Mouse (Mus musculus): ENCODE data around the gene Ankzf1. TPM values are rescaled to one million over a fixed set of nuclear protein-coding genes. Genes with fewer than 3 reads are reported as not detected.
A peak's percentile ranks its signal among the peaks of the same experiment; 100 is the strongest.

Ankzf1 gene
- polyA plus RNA-seq, 1 experiment from 2014 or later, result 16.8 TPM

GRCm38 (mm10) chr1:75210136-75211087 is 18.5 kb downstream of the Ankzf1 start, which contains the start of the genes Glb1l and Stk16:
TSS of gene Glb1l (minus strand) at chr1:75210813.
TSS of gene Stk16 (plus strand) at chr1:75210838.
- Histone ChIP-seq H3K4me1 (ENCODE audit: control insufficient read depth, insufficient read depth, low read length) (peaks cover 23% of the 10 kb centered on the region), H3K9ac (ENCODE audit: low read depth, low read length) (peak within 1 kb of the TSS; percentile 94), H3K27me3 (replicated peaks; ENCODE audit: control insufficient read depth, insufficient read depth, low read length) (no peaks in the 10 kb centered on the region), H3K4me3 (ENCODE audit: low read depth, low read length) (peak within 1 kb of the TSS; percentile 80), H3K27ac (replicated peaks; ENCODE audit: low read depth, low read length) (no peak within 1 kb of the TSS), H3K36me3 (ENCODE audit: control insufficient read depth, insufficient read depth, low read length) (peaks cover 33% of the 10 kb centered on the region), H3K4me2 (ENCODE audit: low read depth, low read length) (peak within 1 kb of the TSS; percentile 82), H3K9me3 (ENCODE audit: control insufficient read depth, low read length) (no peaks in the 10 kb centered on the region)
- WGBS, result 6% methylated on average over 40 of the region's 42 CpGs
- DNase-seq (ENCODE audit: low spot score) (peak; percentile 97), ATAC-seq (ENCODE audit: low read depth) (peak; percentile 95)

- Histone ChIP-seq H3K9ac (ENCODE audit: low read depth, low read length) (peak overlapping the region; percentile 94), H3K9me3 (ENCODE audit: control insufficient read depth, low read length) (no peaks in the 10 kb centered on the region), H3K4me3 (ENCODE audit: low read depth, low read length) (peak overlapping the region; percentile 80), H3K27ac (replicated peaks; ENCODE audit: low read depth, low read length) (no peak overlapping the region), H3K27me3 (replicated peaks; ENCODE audit: control insufficient read depth, insufficient read depth, low read length) (no peaks in the 10 kb centered on the region), H3K36me3 (ENCODE audit: control insufficient read depth, insufficient read depth, low read length) (peaks cover 40% of the 10 kb centered on the region), H3K4me1 (ENCODE audit: control insufficient read depth, insufficient read depth, low read length) (peaks cover 23% of the 10 kb centered on the region), H3K4me2 (ENCODE audit: low read depth, low read length) (peak overlapping the region; percentile 82)
- 15% methylated on average over 17 of the region's 17 CpGs for WGBS
- DNase-seq (ENCODE audit: low spot score) (no peak), ATAC-seq (ENCODE audit: low read depth) (no peak)
Observed at GRCm38 (mm10) chr1:75211141-75211708, 19.3 kb downstream of the Ankzf1 start.

GRCm38 (mm10) chr1:75212542-75212941 is 20.6 kb downstream of the Ankzf1 start:
- H3K4me3 ChIP-seq (ENCODE audit: low read depth, low read length), result no peak overlapping the region
- peaks cover 23% of the 10 kb centered on the region for H3K4me1 ChIP-seq (ENCODE audit: control insufficient read depth, insufficient read depth, low read length)
- DNase-seq (ENCODE audit: low spot score) (no peak), ATAC-seq (ENCODE audit: low read depth) (no peak)
- no peaks in the 10 kb centered on the region for H3K9me3 ChIP-seq (ENCODE audit: control insufficient read depth, low read length)
- 83% methylated on average over 4 of the region's 4 CpGs for WGBS
- H3K9ac ChIP-seq (ENCODE audit: low read depth, low read length), result no peak overlapping the region
- H3K27me3 ChIP-seq (replicated peaks; ENCODE audit: control insufficient read depth, insufficient read depth, low read length), result peaks cover 11% of the 10 kb centered on the region
- no peak overlapping the region for H3K4me2 ChIP-seq (ENCODE audit: low read depth, low read length)
- peaks cover 40% of the 10 kb centered on the region for H3K36me3 ChIP-seq (ENCODE audit: control insufficient read depth, insufficient read depth, low read length)
- H3K27ac ChIP-seq (replicated peaks; ENCODE audit: low read depth, low read length), result no peak overlapping the region

- no peaks in the 10 kb centered on the region for H3K9me3 ChIP-seq (ENCODE audit: control insufficient read depth, low read length)
- H3K4me1 ChIP-seq (ENCODE audit: control insufficient read depth, insufficient read depth, low read length), result peaks cover 24% of the 10 kb centered on the region
- ATAC-seq (ENCODE audit: low read depth), result no peak
- DNase-seq (ENCODE audit: low spot score), result no peak
- H3K4me3 ChIP-seq (ENCODE audit: low read depth, low read length), result no peak overlapping the region
- H3K9ac ChIP-seq (ENCODE audit: low read depth, low read length), result no peak overlapping the region
- peaks cover 40% of the 10 kb centered on the region for H3K36me3 ChIP-seq (ENCODE audit: control insufficient read depth, insufficient read depth, low read length)
- 88% methylated on average over 7 of the region's 7 CpGs for WGBS
- no peak overlapping the region for H3K27ac ChIP-seq (replicated peaks; ENCODE audit: low read depth, low read length)
- peaks cover 16% of the 10 kb centered on the region for H3K27me3 ChIP-seq (replicated peaks; ENCODE audit: control insufficient read depth, insufficient read depth, low read length)
- H3K4me2 ChIP-seq (ENCODE audit: low read depth, low read length), result no peak overlapping the region
Observed at GRCm38 (mm10) chr1:75213096-75213495, 21.1 kb downstream of the Ankzf1 start.

GRCm38 (mm10) chr1:75214442-75214841 is 22.5 kb downstream of the Ankzf1 start:
- WGBS, result 82% methylated on average over 2 of the region's 2 CpGs
- peaks cover 30% of the 10 kb centered on the region for H3K27me3 ChIP-seq (replicated peaks; ENCODE audit: control insufficient read depth, insufficient read depth, low read length)
- H3K4me2 ChIP-seq (ENCODE audit: low read depth, low read length), result no peak overlapping the region
- H3K27ac ChIP-seq (replicated peaks; ENCODE audit: low read depth, low read length), result no peak overlapping the region
- peaks cover 40% of the 10 kb centered on the region for H3K36me3 ChIP-seq (ENCODE audit: control insufficient read depth, insufficient read depth, low read length)
- H3K9ac ChIP-seq (ENCODE audit: low read depth, low read length), result no peak overlapping the region
- no peak for DNase-seq (ENCODE audit: low spot score)
- ATAC-seq (ENCODE audit: low read depth), result no peak
- no peaks in the 10 kb centered on the region for H3K9me3 ChIP-seq (ENCODE audit: control insufficient read depth, low read length)
- H3K4me1 ChIP-seq (ENCODE audit: control insufficient read depth, insufficient read depth, low read length), result peaks cover 23% of the 10 kb centered on the region
- H3K4me3 ChIP-seq (ENCODE audit: low read depth, low read length), result no peak overlapping the region

- Histone ChIP-seq H3K9ac (ENCODE audit: low read depth, low read length) (no peak overlapping the region), H3K9me3 (ENCODE audit: control insufficient read depth, low read length) (no peaks in the 10 kb centered on the region), H3K4me1 (ENCODE audit: control insufficient read depth, insufficient read depth, low read length) (peaks cover 19% of the 10 kb centered on the region), H3K4me2 (ENCODE audit: low read depth, low read length) (no peak overlapping the region), H3K36me3 (ENCODE audit: control insufficient read depth, insufficient read depth, low read length) (peaks cover 40% of the 10 kb centered on the region), H3K27me3 (replicated peaks; ENCODE audit: control insufficient read depth, insufficient read depth, low read length) (peaks cover 34% of the 10 kb centered on the region), H3K4me3 (ENCODE audit: low read depth, low read length) (no peak overlapping the region), H3K27ac (replicated peaks; ENCODE audit: low read depth, low read length) (no peak overlapping the region)
- ATAC-seq (ENCODE audit: low read depth) (no peak), DNase-seq (ENCODE audit: low spot score) (no peak)
- 71% methylated on average over 5 of the region's 5 CpGs for whole genome bisulfite sequencing
Observed at GRCm38 (mm10) chr1:75214886-75215285, 22.9 kb downstream of the Ankzf1 start.

GRCm38 (mm10) chr1:75215785-75216184 is 23.8 kb downstream of the Ankzf1 start:
- H3K27me3 ChIP-seq (replicated peaks; ENCODE audit: control insufficient read depth, insufficient read depth, low read length), result peaks cover 43% of the 10 kb centered on the region
- H3K36me3 ChIP-seq (ENCODE audit: control insufficient read depth, insufficient read depth, low read length), result peaks cover 40% of the 10 kb centered on the region
- peaks cover 13% of the 10 kb centered on the region; the same call in 1 of the 2 replicates for H3K4me1 ChIP-seq (ENCODE audit: control insufficient read depth, insufficient read depth, low read length)
- H3K9me3 ChIP-seq (ENCODE audit: control insufficient read depth, low read length), result no peaks in the 10 kb centered on the region
- DNase-seq (ENCODE audit: low spot score) (no peak), ATAC-seq (ENCODE audit: low read depth) (no peak)
- H3K4me3 ChIP-seq (ENCODE audit: low read depth, low read length), result no peak overlapping the region
- H3K4me2 ChIP-seq (ENCODE audit: low read depth, low read length), result no peak overlapping the region
- H3K27ac ChIP-seq (replicated peaks; ENCODE audit: low read depth, low read length), result no peak overlapping the region
- H3K9ac ChIP-seq (ENCODE audit: low read depth, low read length), result no peak overlapping the region
- 95% methylated on average over 9 of the region's 9 CpGs for WGBS

GRCm38 (mm10) chr1:75216797-75217585 is 25.0 kb downstream of the Ankzf1 start:
- 75% methylated on average over 12 of the region's 13 CpGs for WGBS
- ATAC-seq (ENCODE audit: low read depth) (no peak), DNase-seq (ENCODE audit: low spot score) (no peak)
- H3K4me2 ChIP-seq (ENCODE audit: low read depth, low read length), result peak overlapping the region; percentile 95; the same call in 1 of the 2 replicates
- 0 out of 2 replicates have a peak overlapping the region, but pooled peaks have one; percentile 57 for H3K4me3 ChIP-seq (ENCODE audit: low read depth, low read length)
- peaks cover 53% of the 10 kb centered on the region for H3K27me3 ChIP-seq (replicated peaks; ENCODE audit: control insufficient read depth, insufficient read depth, low read length)
- no peak overlapping the region for H3K27ac ChIP-seq (replicated peaks; ENCODE audit: low read depth, low read length)
- no peak overlapping the region for H3K9ac ChIP-seq (ENCODE audit: low read depth, low read length)
- H3K4me1 ChIP-seq (ENCODE audit: control insufficient read depth, insufficient read depth, low read length), result peaks cover 7% of the 10 kb centered on the region; the same call in 1 of the 2 replicates
- no peaks in the 10 kb centered on the region for H3K9me3 ChIP-seq (ENCODE audit: control insufficient read depth, low read length)
- peaks cover 40% of the 10 kb centered on the region for H3K36me3 ChIP-seq (ENCODE audit: control insufficient read depth, insufficient read depth, low read length)

Measured in embryonic facial prominence, embryonic 14.5 days (tissue).